Mouse (Mus musculus) bone marrow macrophage, adult 2 months (primary cell): Measurements from ENCODE around the gene Krt2. TPM values are rescaled to one million over a fixed set of nuclear protein-coding genes. Genes with fewer than 3 reads are reported as not detected.

ENCODE experiments used
- H3K27ac ChIP-seq: 2 replicates; pipeline ENCODE4 v1.5.1; 2012; ENCODE audit warnings: low read depth, low read length; ENCODE audit not compliant: insufficient read depth
- H3K4me1 ChIP-seq: 2 replicates; pipeline ENCODE4 v1.6.1; 2012; ENCODE audit warnings: low read length; ENCODE audit not compliant: control insufficient read depth, insufficient read depth
- H3K4me3 ChIP-seq: 2 replicates; pipeline ENCODE4 v1.5.1; 2012; ENCODE audit warnings: mild to moderate bottlenecking, low read length, moderate library complexity; ENCODE audit not compliant: insufficient read depth
- CTCF ChIP-seq: IDR thresholded peaks from 2 replicates; pipeline ENCODE4 v1.5.1; 2012; ENCODE audit warnings: low read depth, mild to moderate bottlenecking, low read length, moderate library complexity
- POLR2A ChIP-seq: IDR thresholded peaks from 2 replicates; pipeline ENCODE4 v1.6.1; 2012; ENCODE audit warnings: mild to moderate bottlenecking, low read depth, low read length, borderline replicate concordance
- polyA plus RNA-seq: library from polyadenylated mRNA; stranded (reverse); fragments of >200 nt; gene quantifications from 2 replicates; pipeline ENCODE4 v1.2.4, GENCODE M21; 2012; ENCODE audit not compliant: missing spikeins, insufficient read depth, insufficient read length

Krt2 gene
- polyA plus RNA-seq, 1 experiment = not detected

GRCm38 (mm10) chr15:101773420-101773819 lies 44.5 kb downstream of the Krt2 start:
- no peaks in the 10 kb centered on the region for H3K4me1 ChIP-seq
- TF ChIP-seq CTCF (no peak), POLR2A (no peak)
- H3K27ac ChIP-seq = no peak overlapping the region
- no peak overlapping the region for H3K4me3 ChIP-seq

GRCm38 (mm10) chr15:101772711-101773081 lies 45.3 kb downstream of the Krt2 start:
- 0 out of 2 replicates have a peak, but pooled peaks have one; percentile 36 for TF ChIP-seq CTCF
- no peak for TF ChIP-seq POLR2A
- Histone ChIP-seq H3K4me3 (no peak overlapping the region), H3K27ac (no peak overlapping the region), H3K4me1 (no peaks in the 10 kb centered on the region)

DNA sequence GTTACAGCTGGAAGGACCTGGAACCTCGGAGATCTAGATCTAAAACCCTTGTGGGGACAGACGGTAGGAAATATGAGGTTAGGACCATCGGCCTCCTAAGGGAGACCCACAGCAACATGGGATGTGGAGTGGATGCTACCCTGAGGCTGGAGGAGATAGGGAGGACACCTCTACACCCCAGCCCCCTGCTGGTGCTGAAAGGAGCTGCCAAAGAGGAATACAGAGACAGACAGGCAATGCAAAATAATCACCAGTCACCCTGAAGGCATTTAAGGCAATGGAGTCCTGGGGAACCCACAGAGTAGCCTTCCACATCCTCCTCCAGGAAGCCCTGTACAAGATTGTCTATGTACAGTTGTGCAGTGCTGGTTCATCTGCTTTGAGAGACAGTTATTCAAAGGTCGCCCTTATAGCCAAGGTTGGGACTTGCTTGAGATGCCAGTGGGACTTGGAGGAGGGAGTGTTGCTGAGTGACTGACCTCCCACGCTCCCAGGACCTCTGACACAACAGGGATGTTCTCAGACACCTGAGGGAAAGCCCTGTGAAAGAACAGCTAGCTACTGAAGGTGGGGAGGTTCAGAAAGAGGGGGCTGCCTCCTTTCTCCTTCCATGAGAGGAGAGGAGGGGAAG lies 45.8 kb downstream of the Krt2 start:
- Histone ChIP-seq H3K27ac (no peak overlapping the region), H3K4me1 (no peaks in the 10 kb centered on the region), H3K4me3 (no peak overlapping the region)
- TF ChIP-seq CTCF (0 out of 2 replicates have a peak, but pooled peaks have one; percentile 15), POLR2A (no peak)

DNA sequence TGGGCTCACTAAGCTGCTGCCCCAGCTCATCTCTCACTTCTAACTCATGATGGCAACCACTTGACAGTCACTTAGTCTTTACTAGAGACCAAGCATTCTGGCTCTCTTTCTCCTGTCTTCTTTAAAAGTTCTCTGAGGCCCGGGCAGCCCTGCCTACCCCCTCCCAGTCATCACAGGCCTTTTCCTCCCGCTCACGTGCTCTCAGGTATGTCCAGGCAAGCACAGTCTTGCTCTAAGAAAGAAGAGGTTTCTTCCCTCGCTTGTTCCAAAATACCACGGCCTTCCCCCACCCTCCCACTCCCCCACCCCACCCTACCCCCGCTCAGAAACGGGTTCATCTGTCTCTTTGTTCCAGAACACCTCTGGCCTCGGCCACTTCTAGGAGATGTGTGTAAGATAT lies 47.7 kb downstream of the Krt2 start:
- H3K4me1 ChIP-seq = no peaks in the 10 kb centered on the region
- no peak for TF ChIP-seq CTCF
- no peak for TF ChIP-seq POLR2A
- H3K4me3 ChIP-seq = no peak overlapping the region
- H3K27ac ChIP-seq = no peak overlapping the region

Other genes starting within 250 kb of the Krt2 start
- gene Krt75, start 244.3 kb downstream of the Krt2 start, polyA plus RNA-seq = not detected in 2 replicates
- gene Gm5414, start 190.0 kb downstream of the Krt2 start, polyA plus RNA-seq = not detected in 2 replicates
- not detected in 2 replicates for gene Gm5478, start 170.8 kb downstream of the Krt2 start, polyA plus RNA-seq
- not detected in 2 replicates for gene Krt6b, start 137.9 kb downstream of the Krt2 start, polyA plus RNA-seq
- gene Krt6a, start 123.9 kb downstream of the Krt2 start, polyA plus RNA-seq = not detected in 2 replicates
- 0.36 TPM in 1 of 2 replicates, not detected in the other for gene Krt5, start 105.3 kb downstream of the Krt2 start, polyA plus RNA-seq
- gene Krt71, start 75.1 kb downstream of the Krt2 start, polyA plus RNA-seq = not detected in 2 replicates
- not detected in 2 replicates for gene Krt72, start 31.7 kb downstream of the Krt2 start, polyA plus RNA-seq
- not detected in 2 replicates for gene Krt73, start 15.8 kb downstream of the Krt2 start, polyA plus RNA-seq
- gene Krt1, start 32.6 kb upstream of the Krt2 start, polyA plus RNA-seq = not detected in 2 replicates
- 0.19 and 0.27 TPM in 2 replicates for gene Krt77, start 51.5 kb upstream of the Krt2 start, polyA plus RNA-seq
- not detected in 2 replicates for gene Krt76, start 74.8 kb upstream of the Krt2 start, polyA plus RNA-seq
- gene Krt4, start 106.6 kb upstream of the Krt2 start, polyA plus RNA-seq = not detected in 2 replicates
- gene Krt79, start 122.2 kb upstream of the Krt2 start, polyA plus RNA-seq = not detected in 2 replicates
- not detected in 2 replicates for gene Krt78, start 136.1 kb upstream of the Krt2 start, polyA plus RNA-seq
- gene Krt8, start 186.3 kb upstream of the Krt2 start, polyA plus RNA-seq = not detected in 2 replicates
- gene Krt18, start 210.0 kb upstream of the Krt2 start, polyA plus RNA-seq = not detected in 2 replicates